Mouse (Mus musculus) liver, postnatal 0 days (tissue): ENCODE measurements around the gene Kcnc1.

Experiments used
- CTCF ChIP-seq: sonication (generic); IDR thresholded peaks from 2 replicates; pipeline ENCODE4 v1.5.1; 2016; ENCODE audit warnings: antibody characterized with exemption, low read depth
- EP300 ChIP-seq: IDR thresholded peaks from 2 replicates; pipeline ENCODE4 v1.6.1; 2016; ENCODE audit warnings: antibody characterized with exemption, low read depth, mild to moderate bottlenecking

GRCm38 (mm10) chr7:46400346-46400745, 4.0 kb downstream of the Kcnc1 start:
- TF ChIP-seq CTCF: no peak
- no peak for TF ChIP-seq EP300
